26 mouse cellular contexts compared by ENCODE assay signal in genomic region chr13:102728035-102728434, GRCm38 (mm10). TPM values are rescaled to one million over a fixed set of nuclear protein-coding genes. Genes with fewer than 3 reads are reported as not detected.
A peak's percentile ranks its signal among the peaks of the same experiment; 100 is the strongest.
DNase-seq lines count a peak whose midpoint lies in the region; ATAC-seq and TF ChIP-seq lines count a peak whose summit lies in the region.
"Had no signal": no experiment of that assay in that cellular context is flagged by ENCODE, and none has a peak within 500 bp of the region (broad histone marks: within the 10 kb centered on the region; RNA-seq: fewer than 3 reads in every experiment).

No protein-coding gene starts in this region.

- TF ChIP-seq RAD21 in CH12.LX (IDR thresholded peaks at IDR 0.05; ENCODE audit: low read depth, low read length) = no peak

- no peak for TF ChIP-seq POLR2A in CH12.LX (IDR thresholded peaks at IDR 0.05; ENCODE audit: low read depth, low read length)

- in situ Hi-C loops in CH12.LX (cut with MboI; ENCODE audit: low pct_ligation_motif_present, low pct_unique_long_range_greater_than_20kb, low sequenced_read_pairs) = loop anchor here (5.0 kb wide), 1 partner anchor 36 kb away; the partner anchor contains the start of gene Cd180

- dilution Hi-C loops in CH12.LX (cut with MboI; ENCODE audit: extremely low pct_ligation_motif_present, extremely low pct_unique_long_range_greater_than_20kb, low sequenced_read_pairs) = no loop called here

- peak; percentile 24 for DNase-seq in heart, adult 11 months
- DNase-seq in heart, postnatal 10 days = no peak
- peak; percentile 62 for DNase-seq in CH12.LX (ENCODE audit: extremely low read depth)
- peak; percentile 25 for DNase-seq in c-Kit-positive CD71-negative TER-119-negative erythroid progenitor cells, embryonic 14.5 days (ENCODE audit: low read depth)
- DNase-seq in thymus, adult 18-20 months = no peak
- no peak for DNase-seq in adrenal gland, adult (ENCODE audit: inconsistent age in 2 of 2, low spot score in 1 of 2)
- DNase-seq in adrenal gland, postnatal 25 days = no peak
- DNase-seq: cerebellum, adult 9-10 months; gastrocnemius, postnatal 10 days; kidney, adult 8-10 months; kidney, postnatal 14 days; lung, adult 2 months; lung, postnatal 36 days had no signal

- no peak overlapping the region for H3K4me3 ChIP-seq in CH12.LX (replicated peaks in 1 of 3; ENCODE audit: low read depth in 2 of 3, low read length in 2 of 3, poor library complexity in 1 of 3)
- H3K4me3 ChIP-seq: embryonic facial prominence, embryonic 10.5 days; forebrain, embryonic 10.5 days; hindbrain, embryonic 10.5 days; intestine, embryonic 15.5 days; midbrain, embryonic 15.5 days; neural tube, embryonic 15.5 days; stomach, embryonic 15.5 days had no signal

- no peak for TF ChIP-seq EP300 in CH12.LX (IDR thresholded peaks at IDR 0.05; ENCODE audit: low read length)

- H3K9me3 ChIP-seq in CH12.LX (replicated peaks; ENCODE audit: low read length) = no peaks in the 10 kb centered on the region
- H3K9me3 ChIP-seq: embryonic facial prominence, embryonic 10.5 days; forebrain, embryonic 10.5 days; G1E; hindbrain, embryonic 10.5 days; intestine, embryonic 15.5 days; midbrain, embryonic 15.5 days; neural tube, embryonic 15.5 days; stomach, embryonic 15.5 days had no signal

- intact Hi-C loops in heart, postnatal 10 days (cut with DNase I) = no loop called here

- no peak overlapping the region; the same call in 1 of the 2 replicates for H3K9ac ChIP-seq in CH12.LX (ENCODE audit: insufficient read depth, low read depth)
- H3K9ac ChIP-seq: intestine, embryonic 15.5 days; midbrain, embryonic 15.5 days; neural tube, embryonic 15.5 days; stomach, embryonic 15.5 days had no signal

- peak; percentile 60; the same call in 1 of the 2 replicates for ATAC-seq in megakaryocyte progenitor cell, adult 5-6 weeks (replicated peaks; ENCODE audit: poor library complexity)
- ATAC-seq: CD4-positive, CD25-positive, alpha-beta regulatory T cell, adult 4 months; forebrain, embryonic 16.5 days; hindbrain, embryonic 16.5 days; intestine, embryonic 15.5 days; midbrain, embryonic 15.5 days had no signal

- TF ChIP-seq CTCF in CH12.LX (conservative IDR thresholded peaks at IDR 0.05 in 1 of 2, IDR thresholded peaks at IDR 0.05 in 1 of 2; ENCODE audit: low read depth in 2 of 2, low read length in 2 of 2) = no peak

- H3K4me1 ChIP-seq in CH12.LX (ENCODE audit: control insufficient read depth in 1 of 2, insufficient read depth in 2 of 2) = peaks cover 25 to 77% of the 10 kb centered on the region in 2 experiments
- H3K4me1 ChIP-seq: embryonic facial prominence, embryonic 10.5 days; forebrain, embryonic 10.5 days; hindbrain, embryonic 10.5 days; intestine, embryonic 15.5 days; midbrain, embryonic 15.5 days; neural tube, embryonic 15.5 days; stomach, embryonic 15.5 days had no signal

- H3K79me2 ChIP-seq in CH12.LX (replicated peaks; ENCODE audit: control insufficient read depth, extremely low read depth, insufficient read depth, poor library complexity, severe bottlenecking) = peaks cover 14% of the 10 kb centered on the region

- no peaks in the 10 kb centered on the region for H3K27me3 ChIP-seq in CH12.LX (replicated peaks)
- H3K27me3 ChIP-seq: intestine, embryonic 15.5 days; midbrain, embryonic 15.5 days; neural tube, embryonic 15.5 days; stomach, embryonic 15.5 days had no signal

- no peak overlapping the region for H3K27ac ChIP-seq in CH12.LX (ENCODE audit: insufficient read depth, low read depth)
- H3K27ac ChIP-seq: embryonic facial prominence, embryonic 10.5 days; forebrain, embryonic 10.5 days; hindbrain, embryonic 10.5 days; intestine, embryonic 15.5 days; midbrain, embryonic 15.5 days; neural tube, embryonic 15.5 days; stomach, embryonic 15.5 days had no signal

- H3K36me3 ChIP-seq in CH12.LX (replicated peaks in 1 of 2; ENCODE audit: control insufficient read depth in 1 of 2, insufficient read depth in 1 of 2, low read length in 1 of 2) = peaks cover 0 to 30% of the 10 kb centered on the region in 2 experiments
- H3K36me3 ChIP-seq: embryonic facial prominence, embryonic 10.5 days; forebrain, embryonic 10.5 days; G1E; hindbrain, embryonic 10.5 days; intestine, embryonic 15.5 days; midbrain, embryonic 15.5 days; neural tube, embryonic 15.5 days; stomach, embryonic 15.5 days had no signal

- H3K4me2 ChIP-seq in CH12.LX (ENCODE audit: insufficient read depth, low read depth, poor library complexity, severe bottlenecking) = peak overlapping the region; percentile 29; the same call in 1 of the 2 replicates
- H3K4me2 ChIP-seq: heart, embryonic 11.5 days; intestine, embryonic 15.5 days; midbrain, embryonic 15.5 days; neural tube, embryonic 15.5 days; stomach, embryonic 15.5 days had no signal

TF ChIP-seq in CH12.LX, 34 proteins besides CTCF, POLR2A, EP300 and RAD21:
- TF ChIP-seq ETS1 (conservative IDR thresholded peaks at IDR 0.05; ENCODE audit: low read depth, low read length) (0 out of 2 replicates have a peak, but pooled peaks have one; percentile 13), MAFK (IDR thresholded peaks at IDR 0.05; ENCODE audit: insufficient replicate concordance, low read length) (peak; percentile 95), JUN (IDR thresholded peaks at IDR 0.05; ENCODE audit: insufficient read depth, low read depth, low read length) (no peak), IRF4 (IDR thresholded peaks at IDR 0.05; ENCODE audit: low read depth, low read length) (peak; percentile 22; the same call in 1 of the 2 replicates)

RNA-seq across cellular contexts. Expression of gene Cd180, which starts 34.7 kb away (rescaled TPM):
- under 1 TPM; 0.87 to 0.98 TPM for total RNA-seq in heart, postnatal 10 days (2021)
- 34.2 and 41.7 TPM in 2 replicates for total RNA-seq in CH12.LX (2012; rRNA removed)
- 40.4 and 43.3 TPM in 2 replicates for total RNA-seq in CH12.LX (2014; rRNA removed)
- polyA plus RNA-seq in CH12.LX (2012; ENCODE audit: insufficient read length, low read depth) = 203 and 232 TPM in 2 replicates
- 47.1 and 51.5 TPM in 2 replicates for total RNA-seq in megakaryocyte progenitor cell, adult 5-6 weeks (2015)
- 11.2 and 14.5 TPM in 2 replicates for total RNA-seq in megakaryocyte progenitor cell, adult 5-6 weeks (2017)
- 0.95 and 1.6 TPM in 2 replicates for total RNA-seq in adrenal gland, postnatal 25 days (2021)
- polyA plus RNA-seq: G1E had no signal

Comparison
In these comparisons a context has a peak if more than half of its experiments do, and no peak if none do; other contexts are left out.
1. DNase-seq: peak in heart, adult 11 months (single experiment), CH12.LX (single experiment) and c-Kit-positive CD71-negative TER-119-negative erythroid progenitor cells, embryonic 14.5 days (single experiment); none in heart, postnatal 10 days (0 of 2), thymus, adult 18-20 months (0 of 2), adrenal gland, adult (0 of 2) and adrenal gland, postnatal 25 days (single experiment).